Mouse (Mus musculus): Measurements from ENCODE around the gene Psmb5.

DNA sequence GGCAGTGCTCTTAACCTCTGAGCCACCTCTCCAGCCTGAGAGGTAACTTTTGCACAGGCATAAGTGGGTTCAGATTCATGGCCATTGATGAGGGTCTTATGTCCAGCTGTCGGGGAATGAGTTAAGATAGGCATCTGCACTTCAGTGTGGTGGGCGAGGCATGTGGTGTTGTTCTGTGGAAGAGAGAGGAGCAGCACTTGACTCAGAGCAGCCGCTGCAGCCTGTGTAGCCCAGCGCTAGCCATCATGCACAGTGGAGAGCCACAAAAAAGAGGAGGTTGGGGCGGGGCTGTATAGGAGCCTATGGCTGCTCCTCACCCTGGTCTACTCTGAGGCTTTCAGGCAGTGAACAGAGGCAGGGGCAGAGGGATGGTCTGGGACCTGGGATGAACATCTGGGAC, 10.3 kb upstream of the Psmb5 start:
- TF ChIP-seq POLR2A (IDR thresholded peaks at IDR 0.05; ENCODE audit: borderline replicate concordance, extremely low read depth, insufficient read depth, insufficient read length, poor library complexity, severe bottlenecking) (no peak), CTCF (IDR thresholded peaks at IDR 0.05; ENCODE audit: borderline replicate concordance, extremely low read depth, insufficient read depth, insufficient read length) (no peak)
